In the genomic region with DNA sequence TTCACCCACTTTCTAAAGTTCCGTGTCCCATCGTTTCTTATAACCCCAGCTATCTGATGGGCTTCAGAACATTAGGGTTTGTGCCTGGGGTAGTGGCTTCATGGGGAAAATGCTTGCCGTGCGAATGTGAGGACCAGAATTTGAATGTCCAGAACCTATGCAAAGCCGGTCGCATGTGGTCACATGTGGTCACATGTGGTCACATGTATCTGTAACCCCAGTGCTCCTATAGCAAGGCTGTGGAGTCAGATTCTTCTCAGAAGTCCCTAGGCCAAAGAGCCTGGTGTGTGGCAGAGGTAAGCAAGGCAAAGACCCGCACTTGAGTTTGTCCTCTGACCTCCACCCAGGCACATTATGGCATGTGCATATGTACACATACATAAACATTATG, we compare ENCODE assay signal across 17 mouse cellular contexts. TPM values are rescaled to one million over a fixed set of nuclear protein-coding genes. Genes with fewer than 3 reads are reported as not detected.
DNase-seq lines count a peak whose midpoint lies in the region; ATAC-seq lines count a peak whose summit lies in the region.
"Had no signal": no experiment of that assay in that cellular context is flagged by ENCODE, and none has a peak within 500 bp of the region (broad histone marks: within the 10 kb centered on the region; RNA-seq: fewer than 3 reads in every experiment).

No protein-coding gene starts in this region.

- H3K27me3 ChIP-seq in midbrain, embryonic 11.5 days (ENCODE audit: control insufficient read depth, insufficient read depth, low read length), result no peaks in the 10 kb centered on the region
- H3K27me3 ChIP-seq in midbrain, embryonic 15.5 days (replicated peaks), result no peaks in the 10 kb centered on the region
- no peaks in the 10 kb centered on the region for H3K27me3 ChIP-seq in hindbrain, embryonic 13.5 days
- H3K27me3 ChIP-seq: forebrain, embryonic 15.5 days; intestine, embryonic 15.5 days; kidney, embryonic 15.5 days; limb, embryonic 15.5 days; midbrain, embryonic 12.5 days; stomach, embryonic 15.5 days had no signal

- H3K4me3 ChIP-seq in midbrain, embryonic 11.5 days (ENCODE audit: low read depth, low read length), result no peak overlapping the region
- no peak overlapping the region for H3K4me3 ChIP-seq in midbrain, embryonic 15.5 days
- no peak overlapping the region for H3K4me3 ChIP-seq in hindbrain, embryonic 13.5 days
- H3K4me3 ChIP-seq: forebrain, embryonic 15.5 days; intestine, embryonic 15.5 days; kidney, embryonic 15.5 days; limb, embryonic 15.5 days; midbrain, embryonic 12.5 days; stomach, embryonic 15.5 days had no signal

- no peak for ATAC-seq in midbrain, embryonic 11.5 days (ENCODE audit: low FRiP score)
- no peak for ATAC-seq in midbrain, embryonic 15.5 days (replicated peaks)
- ATAC-seq in erythroid progenitor cell, adult 5-6 weeks (replicated peaks; ENCODE audit: low FRiP score, poor library complexity, severe bottlenecking), result peak; percentile 40
- 0 out of 2 replicates have a peak, but pooled peaks have one; percentile 13 for ATAC-seq in monocyte, adult 5-6 weeks (replicated peaks; ENCODE audit: insufficient number of reproducible peaks, low FRiP score, low TSS enrichment, poor library complexity, severe bottlenecking)
- no peak for ATAC-seq in hindbrain, embryonic 13.5 days (ENCODE audit: low FRiP score)
- no peak for ATAC-seq in inflammation-experienced regulatory T-cells, adult 6 months
- ATAC-seq: forebrain, embryonic 15.5 days; intestine, embryonic 15.5 days had no signal

- H3K9ac ChIP-seq in midbrain, embryonic 11.5 days (ENCODE audit: low read length), result no peak overlapping the region
- no peak overlapping the region for H3K9ac ChIP-seq in midbrain, embryonic 15.5 days
- H3K9ac ChIP-seq in hindbrain, embryonic 13.5 days, result no peak overlapping the region
- H3K9ac ChIP-seq: forebrain, embryonic 15.5 days; hindbrain, embryonic 14.5 days; intestine, embryonic 15.5 days; kidney, embryonic 15.5 days; limb, embryonic 15.5 days; midbrain, embryonic 12.5 days; stomach, embryonic 15.5 days had no signal

- DNase-seq in midbrain, embryonic 11.5 days (ENCODE audit: low spot score, missing footprints), result peak; percentile 68
- DNase-seq in ES-CJ7 (ENCODE audit: low read depth, low spot score), result peak; percentile 64
- DNase-seq: adrenal gland, adult 2 months; cerebellum, adult 2 months; right cerebral cortex, postnatal 14 days had no signal

- no peak overlapping the region for H3K4me2 ChIP-seq in midbrain, embryonic 11.5 days
- H3K4me2 ChIP-seq in midbrain, embryonic 15.5 days, result no peak overlapping the region
- H3K4me2 ChIP-seq in hindbrain, embryonic 13.5 days, result no peak overlapping the region
- H3K4me2 ChIP-seq: forebrain, embryonic 15.5 days; hindbrain, embryonic 14.5 days; intestine, embryonic 15.5 days; kidney, embryonic 15.5 days; limb, embryonic 15.5 days; midbrain, embryonic 12.5 days; stomach, embryonic 15.5 days had no signal

- WGBS in midbrain, embryonic 11.5 days, result 94% methylated on average over 7 of the region's 7 CpGs
- WGBS in midbrain, embryonic 15.5 days, result 92% methylated on average over 7 of the region's 7 CpGs
- 96% methylated on average over 7 of the region's 7 CpGs for WGBS in hindbrain, embryonic 13.5 days

- no peak overlapping the region for H3K27ac ChIP-seq in midbrain, embryonic 11.5 days (ENCODE audit: low read depth, low read length)
- H3K27ac ChIP-seq in midbrain, embryonic 15.5 days, result no peak overlapping the region
- H3K27ac ChIP-seq in hindbrain, embryonic 13.5 days, result no peak overlapping the region
- H3K27ac ChIP-seq: forebrain, embryonic 15.5 days; hindbrain, embryonic 14.5 days; intestine, embryonic 15.5 days; kidney, embryonic 15.5 days; limb, embryonic 15.5 days; midbrain, embryonic 12.5 days; stomach, embryonic 15.5 days had no signal

- peaks cover 2% of the 10 kb centered on the region for H3K4me1 ChIP-seq in midbrain, embryonic 11.5 days (ENCODE audit: control insufficient read depth, insufficient read depth, low read length)
- 0 out of 2 replicates have a peak, but pooled peaks cover 3% of the 10 kb centered on the region for H3K4me1 ChIP-seq in midbrain, embryonic 15.5 days
- H3K4me1 ChIP-seq in hindbrain, embryonic 13.5 days (replicated peaks), result peaks cover 4% of the 10 kb centered on the region
- H3K4me1 ChIP-seq: intestine, embryonic 15.5 days had no signal

- no peaks in the 10 kb centered on the region for H3K36me3 ChIP-seq in midbrain, embryonic 11.5 days (ENCODE audit: control insufficient read depth, insufficient read depth, low read length)
- H3K36me3 ChIP-seq in midbrain, embryonic 15.5 days (replicated peaks), result no peaks in the 10 kb centered on the region
- no peaks in the 10 kb centered on the region for H3K36me3 ChIP-seq in hindbrain, embryonic 13.5 days
- H3K36me3 ChIP-seq: forebrain, embryonic 15.5 days; intestine, embryonic 15.5 days; kidney, embryonic 15.5 days; limb, embryonic 15.5 days; midbrain, embryonic 12.5 days; stomach, embryonic 15.5 days had no signal

- no peaks in the 10 kb centered on the region for H3K9me3 ChIP-seq in midbrain, embryonic 11.5 days (ENCODE audit: control insufficient read depth, low read length)
- H3K9me3 ChIP-seq in midbrain, embryonic 15.5 days, result no peaks in the 10 kb centered on the region
- H3K9me3 ChIP-seq in hindbrain, embryonic 13.5 days, result no peaks in the 10 kb centered on the region
- H3K9me3 ChIP-seq: forebrain, embryonic 15.5 days; intestine, embryonic 15.5 days; kidney, embryonic 15.5 days; midbrain, embryonic 12.5 days; stomach, embryonic 15.5 days had no signal

RNA-seq across cellular contexts. Expression of gene Hs6st1, which starts 13.2 kb away (rescaled TPM):
- 16.7 and 20.3 TPM in 2 replicates for polyA plus RNA-seq in midbrain, embryonic 11.5 days (2014; fragmentation: Nextera tagmentation; extraction: Ambion mirVana)
- 26.1 and 29.6 TPM in 2 replicates for polyA plus RNA-seq in midbrain, embryonic 15.5 days (2015; fragmentation: Nextera tagmentation; extraction: Ambion mirVana)
- 205 and 226 TPM in 2 replicates for total RNA-seq in erythroid progenitor cell, adult 5-6 weeks (2015; ENCODE audit: low replicate concordance)
- total RNA-seq in erythroid progenitor cell, adult 5-6 weeks (2017; ENCODE audit: low replicate concordance), result 148 and 153 TPM in 2 replicates
- 16.2 to 26.3 TPM (median 21.9 TPM) in 3 replicates for total RNA-seq in monocyte, adult 5-6 weeks (2017)
- polyA plus RNA-seq in hindbrain, embryonic 13.5 days (2015; fragmentation: Nextera tagmentation; extraction: Ambion mirVana), result 9.3 and 10.0 TPM in 2 replicates
- 1 to 10 TPM; 2.2 to 5.1 (median 4.9) TPM for polyA plus RNA-seq in inflammation-experienced regulatory T-cells, adult 6 months (2017; shearing (Covaris generic))

Comparison
In these comparisons a context has a peak if more than half of its experiments do, and no peak if none do; other contexts are left out.
1. ATAC-seq: peak in erythroid progenitor cell, adult 5-6 weeks (single experiment) and monocyte, adult 5-6 weeks (single experiment); none in midbrain, embryonic 11.5 days (single experiment), midbrain, embryonic 15.5 days (single experiment), hindbrain, embryonic 13.5 days (single experiment) and inflammation-experienced regulatory T-cells, adult 6 months (single experiment).